Mouse (Mus musculus): ENCODE data around the gene Pawr.

DNA sequence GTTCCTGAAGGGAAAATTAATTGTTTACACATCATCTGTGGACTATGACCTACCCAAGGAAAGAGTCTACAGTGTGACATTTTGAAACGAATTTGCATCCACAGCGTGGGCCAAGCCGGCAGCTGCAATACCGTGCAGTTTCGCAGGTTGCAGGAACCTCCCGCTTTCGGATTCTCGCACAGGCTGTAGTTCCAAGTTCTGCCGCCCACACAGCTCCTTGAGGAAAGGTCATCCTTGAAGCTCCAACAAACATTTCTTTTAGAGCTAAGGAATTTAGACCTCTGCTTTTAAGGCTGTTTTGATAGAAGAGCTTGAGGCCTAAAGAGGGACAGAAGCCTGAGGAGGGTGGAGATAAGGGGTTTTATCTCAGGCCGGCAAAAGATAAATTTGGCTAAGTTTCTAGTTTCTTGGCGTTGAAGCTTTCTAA is 122.8 kb downstream of the Pawr start:
- TF ChIP-seq CTCF (IDR thresholded peaks at IDR 0.05; ENCODE audit: borderline replicate concordance, control insufficient read depth, extremely low read depth, insufficient read depth, low read length, poor library complexity) (no peak), POLR2A (IDR thresholded peaks at IDR 0.05; ENCODE audit: control insufficient read depth, extremely low read depth, insufficient read depth, low read length, poor library complexity) (no peak)

Measured in thymus, adult 2 months (tissue).